Mouse (Mus musculus): Measurements from ENCODE around the gene Rxrb. TPM values are rescaled to one million over a fixed set of nuclear protein-coding genes. Genes with fewer than 3 reads are reported as not detected.
A peak's percentile ranks its signal among the peaks of the same experiment; 100 is the strongest.

The Rxrb gene
- total and polyA plus RNA-seq, 3 experiments: 27.0 to 47.7 (median 36.9) TPM

DNA sequence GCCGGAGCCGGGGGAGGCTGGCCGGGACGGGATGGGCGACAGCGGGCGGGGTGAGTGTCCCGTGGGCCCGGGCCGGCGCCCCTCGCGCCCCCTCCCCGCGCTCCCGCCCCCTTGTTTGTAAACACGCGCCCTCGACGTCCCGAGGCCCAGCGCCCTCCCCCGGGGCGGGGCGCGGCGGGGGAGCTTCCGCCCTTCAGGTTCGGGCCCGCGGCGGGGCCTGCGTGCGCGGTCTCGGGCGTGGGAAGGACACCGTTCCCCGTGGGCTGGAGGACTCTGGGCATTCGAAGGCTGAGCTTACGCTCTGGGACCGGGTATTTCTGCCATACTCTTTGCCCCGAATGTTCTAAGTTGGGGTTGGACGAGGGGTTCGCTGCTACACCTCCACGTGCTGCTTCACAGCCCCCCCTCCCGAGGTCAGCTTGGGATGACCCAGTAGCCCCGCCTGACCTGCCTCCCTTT, 591 bp downstream of the Rxrb start (continued):
- TF ChIP-seq JUN (IDR thresholded peaks at IDR 0.05; ENCODE audit: insufficient read depth, low read depth, low read length) (no peak), ZNF384 (IDR thresholded peaks at IDR 0.05; ENCODE audit: low read depth, low read length) (no peak), MAZ (IDR thresholded peaks at IDR 0.05; ENCODE audit: low read depth, low read length) (peak; percentile 57), MEF2A (IDR thresholded peaks at IDR 0.05; ENCODE audit: borderline replicate concordance, low read depth, low read length) (0 out of 2 replicates have a peak, but pooled peaks have one; percentile 14), RCOR1 (conservative IDR thresholded peaks at IDR 0.05; ENCODE audit: low read depth, low read length) (0 out of 2 replicates have a peak, but pooled peaks have one; percentile 36)

DNA sequence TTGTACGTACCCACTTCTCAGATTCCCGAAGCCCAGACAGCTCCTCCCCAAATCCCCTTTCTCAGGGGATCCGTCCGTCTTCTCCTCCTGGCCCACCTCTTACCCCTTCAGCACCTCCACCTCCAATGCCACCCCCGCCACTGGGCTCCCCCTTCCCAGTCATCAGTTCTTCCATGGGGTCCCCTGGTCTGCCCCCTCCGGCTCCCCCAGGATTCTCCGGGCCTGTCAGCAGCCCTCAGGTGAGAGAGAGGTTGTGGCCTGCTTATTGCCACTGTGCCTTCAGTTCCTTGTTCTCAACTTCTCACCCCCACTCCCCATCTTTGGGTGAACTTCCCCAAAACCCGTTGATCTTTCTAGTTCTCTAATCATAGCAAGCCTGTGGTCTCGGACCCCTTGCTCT, 1.2 kb downstream of the Rxrb start:
- Histone ChIP-seq H3K9me3 (replicated peaks; ENCODE audit: low read length) (no peaks in the 10 kb centered on the region), H3K9ac (ENCODE audit: insufficient read depth, low read depth) (peak overlapping the region; percentile 96), H3K4me3 (replicated peaks in 1 of 3; ENCODE audit: low read depth in 2 of 3, low read length in 2 of 3, poor library complexity in 1 of 3) (peak overlapping the region; percentile 89 to 96 (median 90)), H3K4me1 (ENCODE audit: control insufficient read depth in 1 of 2, insufficient read depth in 2 of 2) (peaks cover 21 to 45% of the 10 kb centered on the region in 2 experiments), H3K4me2 (ENCODE audit: insufficient read depth, low read depth, poor library complexity, severe bottlenecking) (peak overlapping the region; percentile 67), H3K79me2 (replicated peaks; ENCODE audit: control insufficient read depth, extremely low read depth, insufficient read depth, poor library complexity, severe bottlenecking) (peaks cover 32% of the 10 kb centered on the region), H3K27me3 (replicated peaks) (no peaks in the 10 kb centered on the region), H3K27ac (ENCODE audit: insufficient read depth, low read depth) (no peak overlapping the region; the same call in 1 of the 2 replicates), H3K36me3 (replicated peaks in 1 of 2; ENCODE audit: control insufficient read depth in 1 of 2, insufficient read depth in 1 of 2, low read length in 1 of 2) (peaks cover 48 to 70% of the 10 kb centered on the region in 2 experiments)
- in situ Hi-C loops (cut with MboI; ENCODE audit: low pct_ligation_motif_present, low pct_unique_long_range_greater_than_20kb, low sequenced_read_pairs) (no loop called here), dilution Hi-C loops (cut with MboI; ENCODE audit: extremely low pct_ligation_motif_present, extremely low pct_unique_long_range_greater_than_20kb, low sequenced_read_pairs) (no loop called here)
- peak; percentile 35 for DNase-seq (ENCODE audit: extremely low read depth)
- TF ChIP-seq MEF2A (IDR thresholded peaks at IDR 0.05; ENCODE audit: borderline replicate concordance, low read depth, low read length) (no peak), HCFC1 (IDR thresholded peaks at IDR 0.05; ENCODE audit: low read depth, low read length) (no peak), JUND (conservative IDR thresholded peaks at IDR 0.05; ENCODE audit: low read depth, low read length) (no peak), UBTF (IDR thresholded peaks at IDR 0.05; ENCODE audit: low read depth, low read length) (no peak), TBP (conservative IDR thresholded peaks at IDR 0.05; ENCODE audit: low read depth, low read length) (no peak), MAZ (IDR thresholded peaks at IDR 0.05; ENCODE audit: low read depth, low read length) (no peak), MYC (IDR thresholded peaks at IDR 0.05; ENCODE audit: low read depth, low read length) (no peak), ELF1 (IDR thresholded peaks at IDR 0.05; ENCODE audit: low read depth, low read length) (no peak), RCOR1 (conservative IDR thresholded peaks at IDR 0.05; ENCODE audit: low read depth, low read length) (no peak), ZMIZ1 (IDR thresholded peaks at IDR 0.05; ENCODE audit: low read depth, low read length) (no peak), CTCF (conservative IDR thresholded peaks at IDR 0.05 in 1 of 2, IDR thresholded peaks at IDR 0.05 in 1 of 2; ENCODE audit: low read depth in 2 of 2, low read length in 2 of 2) (no peak)

DNA sequence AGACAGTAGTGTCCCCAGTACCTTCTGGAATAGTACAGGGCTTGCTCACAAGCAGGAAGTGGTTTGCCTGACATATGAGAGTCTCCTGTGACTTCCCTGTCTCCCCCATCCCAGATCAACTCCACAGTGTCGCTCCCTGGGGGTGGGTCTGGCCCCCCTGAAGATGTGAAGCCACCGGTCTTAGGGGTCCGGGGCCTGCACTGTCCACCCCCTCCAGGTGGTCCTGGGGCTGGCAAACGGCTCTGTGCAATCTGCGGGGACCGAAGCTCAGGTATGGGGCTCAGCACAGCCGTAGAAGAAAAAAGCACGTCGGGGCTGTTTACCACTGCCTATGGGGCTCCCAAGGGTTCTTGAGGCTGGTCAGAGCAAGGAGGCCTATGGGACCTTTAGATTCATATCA, 1.8 kb downstream of the Rxrb start:
- TF ChIP-seq BHLHE40 (IDR thresholded peaks at IDR 0.05; ENCODE audit: low read depth, low read length) (no peak), ELF1 (IDR thresholded peaks at IDR 0.05; ENCODE audit: low read depth, low read length) (no peak), MYC (IDR thresholded peaks at IDR 0.05; ENCODE audit: low read depth, low read length) (no peak), HCFC1 (IDR thresholded peaks at IDR 0.05; ENCODE audit: low read depth, low read length) (no peak), USF2 (conservative IDR thresholded peaks at IDR 0.05; ENCODE audit: low read depth, low read length) (no peak), JUN (IDR thresholded peaks at IDR 0.05; ENCODE audit: insufficient read depth, low read depth, low read length) (no peak), EP300 (IDR thresholded peaks at IDR 0.05; ENCODE audit: low read length) (no peak), ZMIZ1 (IDR thresholded peaks at IDR 0.05; ENCODE audit: low read depth, low read length) (no peak), POLR2A (IDR thresholded peaks at IDR 0.05; ENCODE audit: low read depth, low read length) (no peak), ZNF384 (IDR thresholded peaks at IDR 0.05; ENCODE audit: low read depth, low read length) (no peak), MAZ (IDR thresholded peaks at IDR 0.05; ENCODE audit: low read depth, low read length) (no peak), ZC3H11A (IDR thresholded peaks at IDR 0.05; ENCODE audit: low read depth, low read length) (no peak)
- peak overlapping the region; percentile 96 for H3K9ac ChIP-seq (ENCODE audit: insufficient read depth, low read depth)
- dilution Hi-C loops (cut with MboI; ENCODE audit: extremely low pct_ligation_motif_present, extremely low pct_unique_long_range_greater_than_20kb, low sequenced_read_pairs): no loop called here
- H3K27me3 ChIP-seq (replicated peaks): no peaks in the 10 kb centered on the region
- peak overlapping the region; percentile 67 for H3K4me2 ChIP-seq (ENCODE audit: insufficient read depth, low read depth, poor library complexity, severe bottlenecking)
- H3K79me2 ChIP-seq (replicated peaks; ENCODE audit: control insufficient read depth, extremely low read depth, insufficient read depth, poor library complexity, severe bottlenecking): peaks cover 32% of the 10 kb centered on the region
- in situ Hi-C loops (cut with MboI; ENCODE audit: low pct_ligation_motif_present, low pct_unique_long_range_greater_than_20kb, low sequenced_read_pairs): no loop called here
- H3K9me3 ChIP-seq (replicated peaks; ENCODE audit: low read length): no peaks in the 10 kb centered on the region
- H3K4me1 ChIP-seq (ENCODE audit: control insufficient read depth in 1 of 2, insufficient read depth in 2 of 2): peaks cover 18 to 39% of the 10 kb centered on the region in 2 experiments
- DNase-seq (ENCODE audit: extremely low read depth): no peak
- H3K4me3 ChIP-seq (replicated peaks in 1 of 3; ENCODE audit: low read depth in 2 of 3, low read length in 2 of 3, poor library complexity in 1 of 3): peak overlapping the region; percentile 89 to 96 (median 90)
- H3K36me3 ChIP-seq (replicated peaks in 1 of 2; ENCODE audit: control insufficient read depth in 1 of 2, insufficient read depth in 1 of 2, low read length in 1 of 2): peaks cover 51 to 71% of the 10 kb centered on the region in 2 experiments
- H3K27ac ChIP-seq (ENCODE audit: insufficient read depth, low read depth): peak overlapping the region; percentile 27; the same call in 1 of the 2 replicates

Measured in CH12.LX (cell line).